In the genomic region with DNA sequence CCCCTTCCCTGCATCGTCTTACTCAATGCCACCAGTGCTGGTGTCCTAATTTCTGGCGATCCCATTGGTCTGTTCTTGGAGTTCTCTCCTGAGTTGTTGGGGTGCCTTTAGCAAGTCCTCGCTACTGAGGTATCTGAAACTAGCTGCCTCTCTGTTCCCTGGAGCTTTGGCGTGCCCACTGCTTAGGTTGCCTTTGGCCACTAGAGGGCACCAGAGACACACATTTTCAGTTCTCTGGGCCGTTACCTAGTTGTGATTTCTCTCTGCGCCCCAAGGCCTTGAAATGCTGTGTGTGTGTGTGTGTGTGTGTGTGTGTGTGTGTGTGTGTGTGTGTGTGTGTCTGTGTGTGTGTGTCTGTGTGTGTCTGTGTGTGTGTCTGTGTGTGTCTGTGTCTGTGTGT, we compare ENCODE assay signal across 8 mouse cellular contexts.
DNase-seq lines count a peak whose midpoint lies in the region; ATAC-seq lines count a peak whose summit lies in the region.

No protein-coding gene starts in this region.

- intact Hi-C loops in gastrocnemius, postnatal 36 days (cut with DNase I) = loop anchor here (2.0 kb wide), 1 partner anchor 348 kb away; no protein-coding TSS in a partner anchor

- ATAC-seq in hindbrain, embryonic 12.5 days (ENCODE audit: low FRiP score) = no peak

- peaks cover 13% of the 10 kb centered on the region for H3K27me3 ChIP-seq in hindbrain, embryonic 10.5 days (ENCODE audit: insufficient read depth, poor library complexity, severe bottlenecking)
- peaks cover 11% of the 10 kb centered on the region for H3K27me3 ChIP-seq in hindbrain, embryonic 12.5 days

- H3K9ac ChIP-seq in hindbrain, embryonic 12.5 days = no peak overlapping the region

- no peaks in the 10 kb centered on the region for H3K36me3 ChIP-seq in hindbrain, embryonic 10.5 days
- no peaks in the 10 kb centered on the region for H3K36me3 ChIP-seq in hindbrain, embryonic 12.5 days

- H3K4me3 ChIP-seq in hindbrain, embryonic 10.5 days = no peak overlapping the region
- no peak overlapping the region for H3K4me3 ChIP-seq in hindbrain, embryonic 12.5 days

- H3K4me2 ChIP-seq in hindbrain, embryonic 12.5 days (replicated peaks) = no peak overlapping the region

- WGBS in hindbrain, embryonic 10.5 days = 10% methylated on average over 6 of the region's 6 CpGs
- 10% methylated on average over 6 of the region's 6 CpGs for WGBS in hindbrain, embryonic 12.5 days
- WGBS in large intestine, adult 2 months = 6% methylated on average over 6 of the region's 6 CpGs

- no peaks in the 10 kb centered on the region for H3K4me1 ChIP-seq in hindbrain, embryonic 10.5 days (replicated peaks)
- no peaks in the 10 kb centered on the region for H3K4me1 ChIP-seq in hindbrain, embryonic 12.5 days

- peak; percentile 73 for DNase-seq in hindbrain, embryonic 10.5 days (ENCODE audit: low spot score)
- peak; percentile 57 for DNase-seq in WW6 (ENCODE audit: low read depth, low spot score)
- DNase-seq in cerebellum, postnatal 25 days = peak; percentile 47 to 70
- DNase-seq in gastrocnemius, postnatal 36 days = peak; percentile 21 to 24
- DNase-seq in large intestine, adult 2 months (ENCODE audit: low read depth, low spot score) = peak; percentile 32
- DNase-seq in lung, postnatal 10 days = peak; percentile 83
- DNase-seq in right cerebral cortex, postnatal 4 days = peak; percentile 70

- H3K9me3 ChIP-seq in hindbrain, embryonic 10.5 days = no peaks in the 10 kb centered on the region
- no peaks in the 10 kb centered on the region for H3K9me3 ChIP-seq in hindbrain, embryonic 12.5 days (replicated peaks)

- H3K27ac ChIP-seq in hindbrain, embryonic 10.5 days = no peak overlapping the region
- H3K27ac ChIP-seq in hindbrain, embryonic 12.5 days = no peak overlapping the region

Comparison
In these comparisons a context has a peak if more than half of its experiments do, and no peak if none do; other contexts are left out.
1. DNase-seq: peak in every context shown above with its lines; median percentile 83 in lung, postnatal 10 days; 73 in hindbrain, embryonic 10.5 days; 70 in right cerebral cortex, postnatal 4 days; 58 in cerebellum, postnatal 25 days; 57 in WW6; 32 in large intestine, adult 2 months; 22 in gastrocnemius, postnatal 36 days.